Mouse (Mus musculus) small intestine, adult 2 months (tissue): ENCODE measurements around the gene Synpr.

Experiments
- CTCF ChIP-seq: fragments of 200-500 bp; IDR thresholded peaks from 2 replicates; pipeline ENCODE4 v1.5.1; 2012; ENCODE audit warnings: low read depth, mild to moderate bottlenecking, control low read depth, inconsistent platforms, low read length, moderate library complexity, mixed read lengths; ENCODE audit not compliant: insufficient replicate concordance, insufficient read length; ENCODE audit errors: extremely low read depth
- POLR2A ChIP-seq: fragments of 200-500 bp; IDR thresholded peaks from 2 replicates; pipeline ENCODE4 v1.6.1; 2012; ENCODE audit warnings: low read depth, mild to moderate bottlenecking, control low read depth, inconsistent platforms, low read length, moderate library complexity

DNA sequence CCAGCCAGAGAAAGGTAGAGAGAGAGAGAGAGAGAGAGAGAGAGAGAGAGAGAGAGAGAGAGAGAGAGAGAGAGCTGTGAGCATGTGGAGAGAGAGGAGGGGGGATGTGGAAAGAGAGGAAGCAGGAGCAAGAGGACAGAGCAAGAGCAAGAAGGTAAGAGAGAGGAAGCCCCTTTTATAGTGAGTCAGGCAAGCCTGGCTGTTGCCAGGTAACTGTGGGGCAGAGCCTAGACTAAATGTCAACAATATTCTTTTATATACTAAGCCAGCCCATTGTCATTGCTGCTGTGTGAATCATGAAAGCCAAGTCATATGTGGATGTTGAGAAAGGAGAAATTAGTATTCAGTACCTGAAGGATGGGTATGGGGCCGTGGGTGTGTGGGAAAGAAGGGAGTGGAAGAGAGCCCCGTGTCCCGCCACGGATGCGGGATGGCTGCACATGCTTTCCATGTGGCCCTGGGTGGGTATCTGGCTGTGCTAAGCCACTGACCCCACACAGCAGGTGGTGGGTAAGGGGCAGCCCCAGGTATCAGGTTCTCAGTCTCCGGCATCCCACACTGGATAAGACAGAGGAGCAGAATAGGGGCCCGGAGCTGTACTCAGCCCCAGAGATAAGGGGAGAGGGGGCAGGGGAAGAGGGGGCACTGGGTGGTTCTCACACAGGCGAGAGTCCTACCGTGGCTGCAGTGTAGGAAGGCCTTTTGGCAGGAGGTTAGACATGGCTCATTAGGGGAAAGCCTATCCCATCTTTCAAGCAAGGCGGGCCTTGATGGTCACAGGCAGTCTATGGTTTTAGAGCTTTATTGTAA lies 48.1 kb downstream of the Synpr start:
- TF ChIP-seq POLR2A = no peak
- TF ChIP-seq CTCF = no peak
